Mouse (Mus musculus): Measurements from ENCODE around the gene Rrbp1. TPM values are rescaled to one million over a fixed set of nuclear protein-coding genes. Genes with fewer than 3 reads are reported as not detected.
A peak's percentile ranks its signal among the peaks of the same experiment; 100 is the strongest.

The Rrbp1 gene
- total RNA-seq, 2 experiments from 2014 or later: 228 to 233 TPM

GRCm38 (mm10) chr2:144007211-144007610 is 3.9 kb downstream of the Rrbp1 start:
- no peak for DNase-seq (ENCODE audit: low spot score in 2 of 2)

- no peak for DNase-seq (ENCODE audit: low spot score in 2 of 2)
These were observed 4.4 kb downstream of the Rrbp1 start for GRCm38 (mm10) chr2:144006686-144007085.

GRCm38 (mm10) chr2:144005166-144005955 is 5.7 kb downstream of the Rrbp1 start:
- DNase-seq (ENCODE audit: low spot score in 2 of 2): no peak

DNA sequence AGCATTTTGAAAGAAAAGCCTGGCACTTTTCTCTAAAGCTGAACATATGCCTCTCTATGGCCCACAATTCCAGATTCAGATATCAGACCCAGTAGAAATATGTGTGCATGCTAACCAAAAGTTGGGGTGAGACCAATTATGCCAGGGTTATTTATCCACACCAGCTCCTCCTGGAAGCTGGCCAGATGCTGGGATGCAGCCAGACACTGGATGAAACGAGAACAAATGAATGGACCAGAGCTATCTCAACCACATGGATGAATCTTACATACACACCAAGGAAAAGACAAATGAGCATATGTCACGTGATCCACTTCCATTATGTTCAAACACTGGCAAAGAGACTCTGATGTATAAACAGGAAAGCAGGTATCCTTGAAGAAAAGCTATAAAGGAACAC is 7.5 kb downstream of the Rrbp1 start:
- no peak for DNase-seq (ENCODE audit: low spot score in 2 of 2)

GRCm38 (mm10) chr2:144002229-144002984 is 8.7 kb downstream of the Rrbp1 start:
- DNase-seq (ENCODE audit: low spot score in 2 of 2): no peak

DNA sequence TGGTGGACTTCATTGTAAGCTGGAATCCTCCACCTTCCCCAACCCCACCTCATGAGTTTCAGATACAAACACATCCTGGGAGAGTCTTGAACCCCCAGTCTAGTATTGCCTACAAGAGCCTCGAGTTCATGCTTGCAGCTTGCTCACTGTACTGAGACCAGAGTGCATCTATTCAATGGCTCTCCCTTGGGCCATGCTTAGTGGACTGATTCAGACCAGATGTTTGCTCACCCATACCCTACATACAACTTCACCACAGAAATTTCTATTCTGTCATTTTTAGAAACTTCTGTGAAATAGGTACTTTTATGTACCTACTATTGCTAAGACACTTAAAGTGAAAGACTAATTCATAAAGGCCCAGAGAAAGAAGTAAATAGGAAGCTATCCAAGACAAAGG is 18.1 kb downstream of the Rrbp1 start:
- DNase-seq (ENCODE audit: low spot score in 2 of 2): no peak

GRCm38 (mm10) chr2:143991964-143992672 is 18.9 kb downstream of the Rrbp1 start:
- no peak for DNase-seq (ENCODE audit: low spot score in 2 of 2)

DNA sequence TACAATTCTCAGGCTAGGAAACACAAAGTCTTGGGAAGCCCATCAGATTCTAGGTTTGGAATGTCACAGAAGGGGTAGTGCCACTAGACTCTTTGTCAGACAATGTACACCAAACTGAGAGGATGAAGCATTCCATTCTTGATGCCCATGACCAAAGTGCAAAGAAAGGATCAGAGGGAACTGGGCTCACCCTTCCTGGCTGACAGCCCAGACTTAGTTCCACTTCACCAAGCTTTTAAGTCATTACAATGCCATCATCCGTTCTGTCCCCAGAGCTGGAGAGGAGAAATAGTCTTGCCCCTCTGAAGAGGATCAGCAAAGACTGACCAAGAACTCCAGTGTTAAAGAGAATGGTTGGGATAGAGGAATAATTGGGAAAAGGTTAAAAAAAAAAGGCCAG is 20.1 kb downstream of the Rrbp1 start:
- no peak for DNase-seq (ENCODE audit: low spot score in 2 of 2)

- DNase-seq (ENCODE audit: low spot score in 2 of 2): no peak
These were observed 23.0 kb downstream of the Rrbp1 start for GRCm38 (mm10) chr2:143988016-143988415.

- DNase-seq (ENCODE audit: low spot score in 2 of 2): no peak
These were observed 23.6 kb downstream of the Rrbp1 start for GRCm38 (mm10) chr2:143987485-143987884.

DNA sequence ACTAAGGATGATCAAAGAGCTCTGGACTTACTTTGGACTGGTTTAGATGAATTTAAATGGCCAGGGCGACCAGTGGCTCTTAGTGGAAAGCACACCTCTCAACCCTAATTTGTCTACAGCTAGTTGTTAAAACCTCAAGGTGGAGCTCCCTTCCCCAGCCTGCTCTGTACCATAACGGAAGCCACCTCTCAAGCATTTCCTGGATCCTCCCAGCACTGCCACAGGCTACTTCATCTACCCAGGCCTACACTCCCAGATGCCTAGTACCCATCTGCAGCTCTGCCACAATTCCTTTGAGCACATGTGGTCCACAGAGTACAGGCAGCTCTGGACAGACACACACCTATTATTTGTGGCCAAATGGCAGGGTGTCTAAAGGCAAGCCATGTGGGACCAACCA is 27.6 kb downstream of the Rrbp1 start:
- DNase-seq (ENCODE audit: low spot score in 2 of 2): no peak

- no peak for DNase-seq (ENCODE audit: low spot score in 2 of 2)
These were observed 28.2 kb downstream of the Rrbp1 start for GRCm38 (mm10) chr2:143982901-143983300.

GRCm38 (mm10) chr2:143982152-143982551 is 28.9 kb downstream of the Rrbp1 start:
- no peak for DNase-seq (ENCODE audit: low spot score in 2 of 2)

GRCm38 (mm10) chr2:143980781-143981398 is 30.2 kb downstream of the Rrbp1 start:
- peak in 1 of 2 experiments; percentile 37 for DNase-seq (ENCODE audit: low spot score in 2 of 2)

GRCm38 (mm10) chr2:143978444-143979147 is 32.5 kb downstream of the Rrbp1 start:
- DNase-seq (ENCODE audit: low spot score in 2 of 2): no peak

- no peak for DNase-seq (ENCODE audit: low spot score in 2 of 2)
These were observed 35.9 kb downstream of the Rrbp1 start for GRCm38 (mm10) chr2:143975146-143975649.

DNA sequence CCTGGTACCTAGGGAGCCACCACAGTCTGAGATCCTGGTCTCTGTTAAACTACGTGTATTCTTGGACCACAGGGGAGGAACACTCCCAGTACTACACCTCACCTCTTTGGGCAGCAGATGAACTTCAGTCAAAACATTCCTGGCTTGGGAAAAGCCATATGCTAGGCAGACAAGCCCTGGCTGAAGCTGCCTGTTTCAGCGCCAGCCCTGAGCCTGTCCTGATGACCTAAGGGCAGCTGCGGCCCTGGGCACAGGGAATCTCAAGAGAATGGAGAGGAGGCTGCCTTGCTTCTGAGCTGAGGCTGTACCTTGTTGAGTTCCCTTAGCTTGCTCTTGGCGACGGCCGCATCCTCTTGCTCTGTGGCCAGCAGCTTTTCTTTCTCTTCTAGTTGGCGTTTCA is 37.9 kb downstream of the Rrbp1 start:
- DNase-seq (ENCODE audit: low spot score in 2 of 2): no peak

GRCm38 (mm10) chr2:143971887-143972286 is 39.2 kb downstream of the Rrbp1 start:
- no peak for DNase-seq (ENCODE audit: low spot score in 2 of 2)

DNA sequence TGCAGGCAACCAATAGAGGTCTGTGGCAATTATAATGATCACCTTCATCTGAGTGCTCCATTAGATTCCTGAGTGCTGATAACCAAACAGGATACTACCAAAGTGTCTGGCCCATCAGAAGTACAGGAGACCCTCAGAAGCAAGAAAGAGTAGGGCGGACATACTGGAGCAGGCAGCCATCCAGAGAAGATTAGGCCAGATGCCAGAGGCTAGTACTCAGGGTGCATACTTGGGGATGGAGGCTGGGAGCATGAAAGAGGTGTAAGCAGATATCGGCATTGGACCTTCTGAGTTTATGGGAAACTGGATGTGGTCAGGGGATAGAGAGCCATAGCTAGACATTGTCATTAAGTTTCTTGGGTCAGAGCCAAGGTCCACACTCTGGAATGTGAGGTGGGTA is 40.2 kb downstream of the Rrbp1 start:
- no peak for DNase-seq (ENCODE audit: low spot score in 2 of 2)

DNA sequence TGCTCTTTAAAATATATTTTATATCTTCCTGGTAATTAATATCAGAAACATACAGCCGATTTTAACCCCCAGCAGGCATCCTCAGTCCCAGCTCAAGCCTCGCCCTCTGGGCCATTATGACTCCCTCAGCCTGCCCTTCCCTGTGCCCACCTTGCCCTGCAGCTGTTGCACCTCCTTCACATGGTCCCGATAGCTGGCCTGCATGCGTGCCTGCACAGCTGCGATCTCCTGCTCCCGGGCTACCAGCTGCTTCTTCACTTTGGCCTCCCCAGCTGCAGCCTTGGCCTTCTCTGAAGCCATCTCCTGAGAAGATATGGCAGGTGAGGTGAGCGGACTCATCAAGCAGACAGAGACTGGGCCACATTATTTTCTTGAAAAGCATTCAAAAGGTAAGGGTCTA is 41.8 kb downstream of the Rrbp1 start:
- DNase-seq (ENCODE audit: low spot score in 2 of 2): no peak

GRCm38 (mm10) chr2:143963318-143963717 is 47.7 kb downstream of the Rrbp1 start:
- no peak for DNase-seq (ENCODE audit: low spot score in 2 of 2)
